Mouse (Mus musculus) cortical plate, adult 2 months (tissue): ENCODE results near the gene Kyat3.

Experiments
- CTCF ChIP-seq: fragments of 200-500 bp; IDR thresholded peaks from 2 replicates; pipeline ENCODE4 v1.5.1; 2011; ENCODE audit warnings: mild to moderate bottlenecking, control low read depth, low read length; ENCODE audit not compliant: insufficient read depth; ENCODE audit errors: extremely low read depth
- POLR2A ChIP-seq: fragments of 200-500 bp; IDR thresholded peaks from 2 replicates; pipeline ENCODE4 v1.6.1; 2011; ENCODE audit warnings: mild to moderate bottlenecking, low read length, control low read depth; ENCODE audit not compliant: insufficient read depth; ENCODE audit errors: extremely low read depth

DNA sequence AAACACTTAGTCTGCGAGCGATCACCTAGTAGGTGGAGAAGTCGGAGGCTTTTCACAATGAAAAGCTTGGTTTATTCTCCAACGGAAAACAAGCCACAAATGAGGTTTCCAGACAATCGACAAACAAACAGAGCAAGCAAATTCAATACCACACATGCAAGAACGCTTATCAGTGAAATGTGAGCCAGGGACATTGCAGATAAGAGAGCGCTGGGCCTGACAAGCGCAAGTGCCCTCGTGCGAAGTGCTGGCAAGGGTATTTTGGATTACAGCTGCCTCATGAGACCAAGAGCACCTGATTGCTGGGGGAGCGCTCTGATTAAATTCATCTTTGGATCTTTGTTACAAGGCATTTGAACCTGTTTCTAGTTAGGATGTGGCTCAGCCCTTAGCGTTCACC, 57.0 kb downstream of the Kyat3 start:
- TF ChIP-seq CTCF (no peak), POLR2A (no peak)
